Mouse (Mus musculus) liver, embryonic 16.5 days (tissue): Measurements from ENCODE around the gene Utrn. TPM values are rescaled to one million over a fixed set of nuclear protein-coding genes. Genes with fewer than 3 reads are reported as not detected.

Experiments used
- ATAC-seq: fragments of 200-750 bp; cut with Nextera tagmentation; 2 replicates; pipeline ENCODE4 v1.8.0; 2017; ENCODE audit warnings: low read depth, mild to moderate bottlenecking, moderate number of reproducible peaks, moderate library complexity
- H3K27ac ChIP-seq: fragments of 300-500 bp; sonication (generic); 2 replicates; pipeline ENCODE4 v1.5.1; 2014; ENCODE audit warnings: mild to moderate bottlenecking, low read length
- H3K27me3 ChIP-seq: fragments of 300-500 bp; sonication (generic); 2 replicates; pipeline ENCODE4 v1.6.1; 2014; ENCODE audit warnings: low read depth, low read length, mixed read lengths; ENCODE audit not compliant: control insufficient read depth, insufficient read depth
- H3K36me3 ChIP-seq: fragments of 300-500 bp; sonication (generic); 2 replicates; pipeline ENCODE4 v1.6.1; 2014; ENCODE audit warnings: mild to moderate bottlenecking; ENCODE audit not compliant: control insufficient read depth, insufficient read depth
- H3K4me1 ChIP-seq: fragments of 300-500 bp; sonication (generic); 2 replicates; pipeline ENCODE4 v1.6.1; 2014; ENCODE audit warnings: low read depth, low read length, mixed read lengths; ENCODE audit not compliant: control insufficient read depth
- H3K4me2 ChIP-seq: fragments of 300-500 bp; sonication (generic); 2 replicates; pipeline ENCODE4 v1.6.1; 2014; ENCODE audit warnings: low read depth, low read length, mixed read lengths
- H3K4me3 ChIP-seq: fragments of 300-500 bp; sonication (generic); 2 replicates; pipeline ENCODE4 v1.5.1; 2014; ENCODE audit warnings: low read depth, mild to moderate bottlenecking, low read length
- H3K9ac ChIP-seq: fragments of 300-500 bp; sonication (generic); 2 replicates; pipeline ENCODE4 v1.6.1; 2014; ENCODE audit warnings: low read depth, low read length
- H3K9me3 ChIP-seq: fragments of 300-500 bp; sonication (generic); replicated peaks from 2 replicates; pipeline ENCODE4 v1.6.1; 2016; ENCODE audit warnings: low read length; ENCODE audit not compliant: control insufficient read depth
- WGBS: fragments of 180-500 bp; shearing (Covaris S2); extraction: QIAGEN DNeasy Blood & Tissue Kit; methylation state at CpG from one replicate; pipeline ENCODE4 v1.1.7; 2014; ENCODE audit not compliant: insufficient replicate concordance; 5-methylcytosine and 5-hydroxymethylcytosine counted together
- polyA plus RNA-seq: library from polyadenylated mRNA; unstranded; fragments of >200 nt; fragmentation: Nextera tagmentation; extraction: Ambion mirVana; gene quantifications from 2 replicates; pipeline ENCODE4 v1.2.1, GENCODE M21; 2015

Gene Utrn
- polyA plus RNA-seq, 1 experiment from 2014 or later: 10.2 TPM

- WGBS: 47% methylated on average over 2 of the region's 2 CpGs
- no peak overlapping the region for H3K4me3 ChIP-seq
- no peaks in the 10 kb centered on the region for H3K4me1 ChIP-seq
- ATAC-seq: no peak
- H3K27me3 ChIP-seq: no peaks in the 10 kb centered on the region
- H3K9me3 ChIP-seq: no peaks in the 10 kb centered on the region
- H3K36me3 ChIP-seq: no peaks in the 10 kb centered on the region
- H3K4me2 ChIP-seq: no peak overlapping the region
- H3K27ac ChIP-seq: no peak overlapping the region
- H3K9ac ChIP-seq: no peak overlapping the region
These were observed 63.3 kb downstream of the Utrn start for GRCm38 (mm10) chr10:12805826-12806225.

GRCm38 (mm10) chr10:12803939-12804338 lies 65.2 kb downstream of the Utrn start:
- H3K4me1 ChIP-seq: no peaks in the 10 kb centered on the region
- H3K27ac ChIP-seq: no peak overlapping the region
- H3K4me2 ChIP-seq: no peak overlapping the region
- H3K9me3 ChIP-seq: no peaks in the 10 kb centered on the region
- 63% methylated on average over 1 of the region's 1 CpGs for WGBS
- H3K4me3 ChIP-seq: no peak overlapping the region
- H3K27me3 ChIP-seq: no peaks in the 10 kb centered on the region
- no peak overlapping the region for H3K9ac ChIP-seq
- no peak for ATAC-seq
- H3K36me3 ChIP-seq: no peaks in the 10 kb centered on the region

- Histone ChIP-seq H3K9ac (no peak overlapping the region), H3K27me3 (no peaks in the 10 kb centered on the region), H3K4me2 (no peak overlapping the region), H3K9me3 (no peaks in the 10 kb centered on the region), H3K4me1 (no peaks in the 10 kb centered on the region), H3K27ac (no peak overlapping the region), H3K4me3 (no peak overlapping the region), H3K36me3 (no peaks in the 10 kb centered on the region)
- WGBS: 66% methylated on average over 2 of the region's 2 CpGs
- no peak for ATAC-seq
These were observed 69.7 kb downstream of the Utrn start for GRCm38 (mm10) chr10:12799416-12799815.

- H3K4me1 ChIP-seq: no peaks in the 10 kb centered on the region
- H3K4me3 ChIP-seq: no peak overlapping the region
- no peak overlapping the region for H3K4me2 ChIP-seq
- no peaks in the 10 kb centered on the region for H3K27me3 ChIP-seq
- WGBS: 66% methylated on average over 4 of the region's 4 CpGs
- ATAC-seq: no peak
- no peaks in the 10 kb centered on the region for H3K9me3 ChIP-seq
- no peak overlapping the region for H3K9ac ChIP-seq
- H3K36me3 ChIP-seq: no peaks in the 10 kb centered on the region
- H3K27ac ChIP-seq: no peak overlapping the region
These were observed 70.9 kb downstream of the Utrn start for GRCm38 (mm10) chr10:12798248-12798647.

- WGBS: 65% methylated on average over 1 of the region's 1 CpGs
- H3K4me2 ChIP-seq: no peak overlapping the region
- ATAC-seq: no peak
These were observed 72.7 kb downstream of the Utrn start for GRCm38 (mm10) chr10:12796510-12796840.

GRCm38 (mm10) chr10:12795796-12796509 lies 73.2 kb downstream of the Utrn start:
- Histone ChIP-seq H3K27ac (no peak overlapping the region), H3K4me3 (no peak overlapping the region), H3K27me3 (no peaks in the 10 kb centered on the region), H3K4me2 (no peak overlapping the region), H3K9ac (no peak overlapping the region), H3K36me3 (no peaks in the 10 kb centered on the region), H3K4me1 (no peaks in the 10 kb centered on the region), H3K9me3 (no peaks in the 10 kb centered on the region)
- 53% methylated on average over 8 of the region's 8 CpGs for WGBS
- no peak for ATAC-seq

More at GRCm38 (mm10) chr10:12796510-12796840, 72.7 kb downstream of the Utrn start:
- H3K4me3 ChIP-seq: no peak overlapping the region
- H3K9me3 ChIP-seq: no peaks in the 10 kb centered on the region
- H3K4me1 ChIP-seq: no peaks in the 10 kb centered on the region
- no peaks in the 10 kb centered on the region for H3K27me3 ChIP-seq
- no peak overlapping the region for H3K9ac ChIP-seq
- no peak overlapping the region for H3K27ac ChIP-seq
- H3K36me3 ChIP-seq: no peaks in the 10 kb centered on the region

GRCm38 (mm10) chr10:12792049-12792448 lies 77.1 kb downstream of the Utrn start:
- H3K27ac ChIP-seq: no peak overlapping the region
- no peaks in the 10 kb centered on the region for H3K9me3 ChIP-seq
- WGBS: 54% methylated on average over 6 of the region's 6 CpGs
- H3K4me1 ChIP-seq: no peaks in the 10 kb centered on the region
- H3K27me3 ChIP-seq: no peaks in the 10 kb centered on the region
- no peaks in the 10 kb centered on the region for H3K36me3 ChIP-seq
- no peak overlapping the region for H3K9ac ChIP-seq
- no peak overlapping the region for H3K4me3 ChIP-seq
- ATAC-seq: no peak
- no peak overlapping the region for H3K4me2 ChIP-seq

- Histone ChIP-seq H3K4me3 (no peak overlapping the region), H3K4me2 (no peak overlapping the region), H3K9me3 (no peaks in the 10 kb centered on the region), H3K27ac (no peak overlapping the region), H3K9ac (no peak overlapping the region), H3K27me3 (no peaks in the 10 kb centered on the region), H3K4me1 (no peaks in the 10 kb centered on the region), H3K36me3 (no peaks in the 10 kb centered on the region)
- 42% methylated on average over 3 of the region's 3 CpGs for WGBS
- no peak for ATAC-seq
These were observed 78.3 kb downstream of the Utrn start for GRCm38 (mm10) chr10:12790881-12791280.

GRCm38 (mm10) chr10:12788529-12788928 lies 80.6 kb downstream of the Utrn start:
- no peak for ATAC-seq
- Histone ChIP-seq H3K9ac (no peak overlapping the region), H3K27me3 (no peaks in the 10 kb centered on the region), H3K4me3 (no peak overlapping the region), H3K27ac (no peak overlapping the region), H3K4me2 (no peak overlapping the region), H3K9me3 (no peaks in the 10 kb centered on the region), H3K36me3 (no peaks in the 10 kb centered on the region), H3K4me1 (no peaks in the 10 kb centered on the region)
- 41% methylated on average over 1 of the region's 1 CpGs for WGBS
